Mouse (Mus musculus): ENCODE measurements around the gene Pih1d1. TPM values are rescaled to one million over a fixed set of nuclear protein-coding genes. Genes with fewer than 3 reads are reported as not detected.
"Not testable (repeated sequence)": the region's sequence is repeated elsewhere in the genome, so short reads cannot be mapped to it uniquely, and the experiment has no call there.

Gene Pih1d1
- total RNA-seq, 2 experiments from 2014 or later = 43.2 to 44.5 TPM

- no peak for DNase-seq (ENCODE audit: low spot score in 2 of 2)
These were observed 11.6 kb downstream of the Pih1d1 start for GRCm38 (mm10) chr7:45165701-45166100.

GRCm38 (mm10) chr7:45166950-45167401, 12.9 kb downstream of the Pih1d1 start:
- DNase-seq (ENCODE audit: low spot score in 2 of 2) = peak in 1 of 2 experiments; percentile 82

GRCm38 (mm10) chr7:45167761-45168445, 13.8 kb downstream of the Pih1d1 start:
- DNase-seq (ENCODE audit: low spot score in 2 of 2) = peak; percentile 77 to 84

DNA sequence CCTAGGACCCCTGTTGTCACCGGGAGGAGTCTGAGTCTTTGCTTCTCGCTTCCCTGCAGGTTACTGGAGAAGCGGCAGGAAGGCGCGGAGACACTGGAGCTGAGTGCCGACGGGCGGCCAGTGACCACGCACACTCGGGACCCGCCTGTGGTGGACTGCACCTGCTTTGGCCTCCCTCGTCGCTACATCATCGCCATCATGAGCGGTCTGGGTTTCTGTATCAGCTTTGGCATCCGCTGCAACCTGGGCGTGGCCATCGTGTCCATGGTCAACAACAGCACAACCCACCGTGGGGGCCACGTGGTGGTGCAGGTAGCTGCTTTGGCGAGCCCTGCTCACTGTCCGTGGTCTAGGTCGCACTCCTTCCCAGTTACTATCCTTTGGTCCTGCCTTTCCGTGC, 14.6 kb downstream of the Pih1d1 start:
- DNase-seq (ENCODE audit: low spot score in 2 of 2) = peak in 1 of 2 experiments; percentile 22

GRCm38 (mm10) chr7:45169495-45169894, 15.4 kb downstream of the Pih1d1 start:
- peak in 1 of 2 experiments; percentile 78 for DNase-seq (ENCODE audit: low spot score in 2 of 2)

- peak in 1 of 2 experiments; percentile 53 for DNase-seq (ENCODE audit: low spot score in 2 of 2)
These were observed 18.9 kb downstream of the Pih1d1 start for GRCm38 (mm10) chr7:45172974-45173373.

DNA sequence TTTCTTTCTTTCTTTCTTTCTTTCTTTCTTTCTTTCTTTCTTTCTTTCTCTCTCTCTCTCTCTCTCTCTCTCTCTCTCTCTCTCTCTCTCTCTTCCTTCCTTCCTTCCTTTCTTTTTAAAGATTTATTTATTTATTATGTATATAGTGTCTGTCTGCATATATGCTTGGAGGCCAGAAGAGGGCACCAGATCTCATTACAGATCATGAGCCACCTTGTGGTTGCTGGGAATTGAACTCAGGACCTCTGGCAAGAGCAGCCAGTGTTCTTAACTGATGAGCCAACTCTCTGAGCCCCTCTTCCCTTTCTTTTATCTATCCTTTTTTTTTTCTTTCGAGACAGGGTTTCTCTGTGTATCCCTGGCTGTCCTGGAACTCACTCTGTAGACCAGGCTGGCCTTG, 19.7 kb downstream of the Pih1d1 start:
- DNase-seq (ENCODE audit: low spot score in 2 of 2) = not testable (repeated sequence)

GRCm38 (mm10) chr7:45174567-45175280, 20.6 kb downstream of the Pih1d1 start:
- no peak for DNase-seq (ENCODE audit: low spot score in 2 of 2)

DNA sequence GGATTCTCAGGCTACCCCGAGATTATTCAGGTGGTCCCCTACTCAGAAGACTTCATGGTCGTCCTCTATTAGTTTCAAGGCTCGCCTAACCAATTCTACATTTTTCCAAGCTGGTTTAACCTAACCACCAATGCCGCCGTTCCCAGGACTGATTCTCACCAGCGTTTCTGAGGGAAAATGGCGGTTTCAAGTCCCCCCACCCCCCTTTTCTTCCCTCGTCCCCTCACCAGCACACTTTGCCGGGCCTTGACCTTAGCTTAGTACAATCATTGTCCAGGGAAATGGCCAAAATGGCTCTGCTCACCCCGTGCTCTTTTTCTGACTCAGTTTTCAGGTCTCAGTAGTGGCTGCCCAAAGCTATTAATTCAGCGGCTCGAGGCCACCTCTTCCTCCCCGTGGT, 21.3 kb downstream of the Pih1d1 start:
- no peak for DNase-seq (ENCODE audit: low spot score in 2 of 2)

- DNase-seq (ENCODE audit: low spot score in 2 of 2) = no peak
These were observed 21.8 kb downstream of the Pih1d1 start for GRCm38 (mm10) chr7:45175929-45176328.

DNA sequence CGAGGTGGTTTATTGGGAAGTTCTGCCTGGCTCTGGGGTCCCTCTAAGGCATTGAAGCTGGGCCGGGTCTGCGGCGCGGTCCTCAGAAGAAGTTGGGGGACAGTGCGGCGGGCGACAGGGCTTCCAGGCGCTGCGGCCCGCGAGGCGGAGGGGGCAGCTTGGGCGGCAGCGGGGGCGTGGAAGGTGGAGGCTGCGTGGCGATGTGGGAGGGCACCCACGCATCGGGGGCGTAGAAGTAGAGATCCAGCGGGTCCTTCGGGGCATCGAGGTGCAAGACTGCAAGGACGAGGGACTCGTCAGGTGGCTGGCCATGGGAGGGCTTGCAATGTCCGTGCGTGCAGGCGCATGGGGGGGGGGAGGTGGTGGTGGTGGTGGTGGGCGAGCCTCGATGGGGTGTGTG, 22.3 kb downstream of the Pih1d1 start:
- DNase-seq (ENCODE audit: low spot score in 2 of 2) = no peak

- DNase-seq (ENCODE audit: low spot score in 2 of 2) = no peak
These were observed 24.4 kb downstream of the Pih1d1 start for GRCm38 (mm10) chr7:45178550-45178949.

DNA sequence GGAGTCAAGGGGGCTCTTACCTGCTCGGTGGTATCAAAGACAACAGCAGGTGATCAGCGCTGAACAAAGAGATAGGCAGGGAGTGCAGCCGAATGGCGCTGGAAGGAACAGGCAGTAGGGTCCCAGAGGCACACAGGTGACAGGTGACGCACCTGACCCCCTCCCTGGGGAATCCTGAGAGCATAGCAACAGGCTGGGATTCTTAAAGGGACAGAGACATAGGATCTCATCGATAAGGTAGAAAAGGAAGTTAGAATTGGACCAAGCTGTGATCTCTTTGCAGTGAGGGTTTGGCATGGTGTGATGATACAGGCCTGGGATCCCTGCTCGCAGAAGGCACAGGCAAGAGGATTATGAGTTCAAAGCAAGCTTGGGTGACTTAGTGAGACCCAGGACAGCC, 25.4 kb downstream of the Pih1d1 start, which contains the start of gene Gfy:
Gene Gfy, minus strand, starts transcription at position 101 of the 400 bp plus-strand sequence.
- no peak for DNase-seq (ENCODE audit: low spot score in 2 of 2)

GRCm38 (mm10) chr7:45180896-45181477, 26.9 kb downstream of the Pih1d1 start, which contains the start of gene Pth2:
Gene Pth2, plus strand, starts transcription at chr7:45180995.
- DNase-seq (ENCODE audit: low spot score in 2 of 2) = no peak

DNA sequence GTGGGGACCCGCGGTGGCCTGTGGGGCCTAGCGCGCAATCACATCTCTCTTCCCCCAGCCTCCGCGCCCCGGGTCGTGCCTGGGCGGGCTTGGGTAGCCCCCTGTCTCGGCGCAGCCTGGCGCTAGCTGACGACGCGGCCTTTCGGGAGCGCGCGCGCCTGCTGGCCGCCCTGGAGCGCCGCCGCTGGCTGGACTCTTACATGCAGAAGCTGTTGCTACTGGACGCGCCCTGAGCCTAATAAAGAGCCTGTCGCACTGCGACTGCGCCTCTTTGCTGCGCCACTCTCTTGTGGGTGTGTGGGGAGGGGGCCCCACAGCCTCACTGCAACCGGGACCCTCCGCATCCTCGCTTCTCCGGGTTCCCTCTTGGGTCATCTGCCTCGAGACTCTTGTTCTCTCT, 27.4 kb downstream of the Pih1d1 start:
- DNase-seq (ENCODE audit: low spot score in 2 of 2) = no peak

DNA sequence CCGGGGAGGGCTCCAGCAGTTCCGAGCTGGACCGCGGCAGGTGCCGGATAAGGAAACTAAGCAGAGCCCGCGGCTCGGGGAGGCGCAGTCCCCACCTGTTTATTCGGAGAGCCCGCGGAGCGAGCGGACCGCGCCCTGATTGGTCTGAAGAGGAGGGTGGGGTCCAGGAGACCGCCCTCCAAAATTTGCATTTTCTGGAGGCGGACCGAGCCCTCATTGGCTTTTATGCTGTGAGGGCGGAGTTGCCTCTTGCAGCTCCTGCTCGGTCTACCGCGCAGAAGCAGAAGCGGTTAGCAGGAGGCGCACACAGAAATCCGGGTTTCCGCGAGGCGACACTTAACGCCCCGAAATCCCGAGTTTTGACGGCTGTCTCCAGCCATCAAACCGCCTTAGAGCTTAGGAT, 28.1 kb downstream of the Pih1d1 start:
- peak; percentile 86 to 91 for DNase-seq (ENCODE audit: low spot score in 2 of 2)

- no peak for DNase-seq (ENCODE audit: low spot score in 2 of 2)
These were observed 28.5 kb downstream of the Pih1d1 start for GRCm38 (mm10) chr7:45182606-45183005.

- no peak for DNase-seq (ENCODE audit: low spot score in 2 of 2)
These were observed 29.6 kb downstream of the Pih1d1 start for GRCm38 (mm10) chr7:45183672-45184071.

GRCm38 (mm10) chr7:45185921-45186320, 31.8 kb downstream of the Pih1d1 start:
- DNase-seq (ENCODE audit: low spot score in 2 of 2) = no peak

GRCm38 (mm10) chr7:45189600-45189999, 35.5 kb downstream of the Pih1d1 start:
- DNase-seq (ENCODE audit: low spot score in 2 of 2) = no peak

DNA sequence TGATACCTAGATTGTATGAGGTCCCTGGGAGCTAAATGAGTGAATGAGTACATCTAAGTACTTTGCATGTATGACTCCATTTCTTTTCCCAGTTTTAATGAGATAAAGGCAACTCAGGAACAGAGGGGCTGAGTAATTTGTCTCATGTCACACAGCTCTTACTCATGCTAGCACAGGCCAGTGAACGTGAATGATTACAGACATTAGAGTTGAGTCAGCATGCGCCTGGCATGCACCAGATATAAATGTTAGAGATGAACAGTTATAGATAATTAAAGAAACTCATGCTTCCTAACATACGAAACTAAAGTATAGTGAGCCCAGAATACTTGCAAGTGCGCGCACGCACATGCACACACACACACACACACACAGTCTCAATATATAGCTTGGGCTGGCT, 36.1 kb downstream of the Pih1d1 start:
- no peak for DNase-seq (ENCODE audit: low spot score in 2 of 2)

DNA sequence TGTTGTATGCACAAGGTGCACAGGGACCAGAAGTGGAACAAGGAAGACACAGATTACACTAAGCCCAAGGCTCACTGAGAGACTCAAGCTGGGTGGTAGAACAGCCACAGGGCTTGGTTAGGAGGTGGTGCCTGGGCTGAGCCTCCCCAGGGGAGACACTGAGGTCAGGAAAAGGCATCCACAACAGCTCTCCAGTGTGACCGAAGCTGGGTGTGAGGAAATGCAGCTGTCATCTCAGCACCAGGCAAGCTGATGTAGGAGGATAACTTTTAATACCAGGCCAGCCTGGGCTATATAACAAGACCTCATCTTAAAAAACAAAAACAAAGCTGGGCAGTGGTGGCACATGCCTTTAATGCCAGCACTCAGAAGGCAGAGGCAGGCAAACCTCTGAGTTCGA, 37.1 kb downstream of the Pih1d1 start:
- DNase-seq (ENCODE audit: low spot score in 2 of 2) = no peak

Measured in layer of hippocampus, adult 18-20 months (tissue).